Mouse (Mus musculus) CH12.LX (cell line): ENCODE measurements around the gene Maco1. TPM values are rescaled to one million over a fixed set of nuclear protein-coding genes. Genes with fewer than 3 reads are reported as not detected.

Experiments
- DNase-seq: peaks from one replicate; pipeline ENCODE4 v3.0.0-alpha.2; 2013; ENCODE audit errors: extremely low read depth
- H3K27ac ChIP-seq: 2 replicates; pipeline ENCODE4 v1.5.1; 2012; ENCODE audit warnings: low read depth, mild to moderate bottlenecking, control low read depth, moderate library complexity; ENCODE audit not compliant: insufficient read depth
- H3K27me3 ChIP-seq: replicated peaks from 2 replicates; pipeline ENCODE3; 2012; ENCODE audit warnings: inconsistent platforms
- H3K36me3 ChIP-seq, 2 experiments: replicated peaks in 1 of 2; 2 replicates each; pipeline versions ENCODE3 to v1.6.1; 2012; ENCODE audit warnings: inconsistent platforms in 1 of 2, low read length in 1 of 2, mild to moderate bottlenecking in 1 of 2, mixed read lengths in 1 of 2, moderate library complexity in 1 of 2; ENCODE audit not compliant: control insufficient read depth in 1 of 2, insufficient read depth in 1 of 2
- H3K4me1 ChIP-seq, 2 experiments: 2 replicates each; pipeline ENCODE4 v1.6.1; 2012; ENCODE audit warnings: inconsistent platforms in 1 of 2, moderate library complexity in 1 of 2; ENCODE audit not compliant: insufficient read depth in 2 of 2, control insufficient read depth in 1 of 2
- H3K4me2 ChIP-seq: 2 replicates; pipeline ENCODE4 v1.6.1; 2012; ENCODE audit warnings: low read depth, mild to moderate bottlenecking, control low read depth; ENCODE audit not compliant: poor library complexity, insufficient read depth, severe bottlenecking
- H3K4me3 ChIP-seq, 3 experiments: fragments of 150-350 bp in 1 of 3; sonication (generic) in 1 of 3; replicated peaks in 1 of 3; 2 replicates each; pipeline versions ENCODE3 to v1.5.1; 2011 to 2012; ENCODE audit warnings: low read depth in 2 of 3, low read length in 2 of 3, mild to moderate bottlenecking in 2 of 3, moderate library complexity in 2 of 3, control low read depth in 1 of 3, improper control_type of control experiment in 1 of 3, inconsistent platforms in 1 of 3, mixed read lengths in 1 of 3; ENCODE audit not compliant: poor library complexity in 1 of 3
- H3K79me2 ChIP-seq: replicated peaks from 2 replicates; pipeline ENCODE4 v1.6.1; 2012; ENCODE audit warnings: mild to moderate bottlenecking, moderate library complexity; ENCODE audit not compliant: control insufficient read depth, poor library complexity, insufficient read depth, severe bottlenecking; ENCODE audit errors: extremely low read depth
- H3K9ac ChIP-seq: 2 replicates; pipeline ENCODE4 v1.6.1; 2012; ENCODE audit warnings: low read depth, mild to moderate bottlenecking, control low read depth, moderate library complexity; ENCODE audit not compliant: insufficient read depth
- H3K9me3 ChIP-seq: replicated peaks from 2 replicates; pipeline ENCODE3; 2012; ENCODE audit warnings: low read length, inconsistent platforms, mixed read lengths
- BHLHE40 ChIP-seq: IDR thresholded peaks from 2 replicates; pipeline ENCODE4 v1.6.1; 2011; ENCODE audit warnings: mild to moderate bottlenecking, low read depth, low read length, improper control_type of control experiment
- CHD1 ChIP-seq: IDR thresholded peaks from 2 replicates; pipeline ENCODE4 v1.6.1; 2012; ENCODE audit warnings: low read depth, low read length, improper control_type of control experiment, inconsistent platforms
- E2F4 ChIP-seq: IDR thresholded peaks from 2 replicates; pipeline ENCODE4 v1.6.1; 2011; ENCODE audit warnings: low read depth, low read length, improper control_type of control experiment; ENCODE audit not compliant: insufficient replicate concordance
- ELF1 ChIP-seq: IDR thresholded peaks from 2 replicates; pipeline ENCODE4 v1.6.1; 2014; ENCODE audit warnings: low read depth, mild to moderate bottlenecking, inconsistent platforms, low read length, improper control_type of control experiment
- HCFC1 ChIP-seq: IDR thresholded peaks from 2 replicates; pipeline ENCODE4 v1.6.1; 2012; ENCODE audit warnings: low read depth, mild to moderate bottlenecking, inconsistent platforms, low read length, improper control_type of control experiment
- MAFK ChIP-seq: IDR thresholded peaks from 2 replicates; pipeline ENCODE4 v1.6.1; 2011; ENCODE audit warnings: low read length, improper control_type of control experiment; ENCODE audit not compliant: insufficient replicate concordance
- MAX ChIP-seq: IDR thresholded peaks from 2 replicates; pipeline ENCODE4 v1.6.1; 2011; ENCODE audit warnings: low read length, improper control_type of control experiment
- MAZ ChIP-seq: IDR thresholded peaks from 2 replicates; pipeline ENCODE4 v1.6.1; 2012; ENCODE audit warnings: low read depth, mild to moderate bottlenecking, inconsistent platforms, low read length, improper control_type of control experiment, moderate library complexity
- MXI1 ChIP-seq: IDR thresholded peaks from 2 replicates; pipeline ENCODE4 v1.6.1; 2011; ENCODE audit warnings: mild to moderate bottlenecking, low read depth, low read length, improper control_type of control experiment
- MYC ChIP-seq: IDR thresholded peaks from 2 replicates; pipeline ENCODE4 v1.6.1; 2011; ENCODE audit warnings: low read depth, mild to moderate bottlenecking, improper control_type of control experiment, low read length
- NELFE ChIP-seq: IDR thresholded peaks from 2 replicates; pipeline ENCODE4 v1.6.1; 2011; ENCODE audit warnings: low read depth, low read length, improper control_type of control experiment
- NRF1 ChIP-seq: IDR thresholded peaks from 2 replicates; pipeline ENCODE4 v1.6.1; 2014; ENCODE audit warnings: low read depth, mild to moderate bottlenecking, inconsistent platforms, low read length, improper control_type of control experiment, moderate library complexity
- POLR2A ChIP-seq: IDR thresholded peaks from 2 replicates; pipeline ENCODE4 v1.6.1; 2011; ENCODE audit warnings: low read depth, mild to moderate bottlenecking, improper control_type of control experiment, low read length
- POLR2AphosphoS2 ChIP-seq: IDR thresholded peaks from 2 replicates; pipeline ENCODE4 v1.6.1; 2011; ENCODE audit warnings: low read depth, low read length, improper control_type of control experiment
- RCOR1 ChIP-seq: conservative IDR thresholded peaks from 2 replicates; pipeline ENCODE4 v1.6.1; 2012; ENCODE audit warnings: low read depth, mild to moderate bottlenecking, inconsistent platforms, low read length, improper control_type of control experiment
- SIN3A ChIP-seq: IDR thresholded peaks from 2 replicates; pipeline ENCODE4 v1.6.1; 2012; ENCODE audit warnings: low read length, improper control_type of control experiment, inconsistent platforms
- TCF12 ChIP-seq: IDR thresholded peaks from 2 replicates; pipeline ENCODE4 v1.6.1; 2014; ENCODE audit warnings: low read depth, mild to moderate bottlenecking, inconsistent platforms, low read length, improper control_type of control experiment
- UBTF ChIP-seq: IDR thresholded peaks from 2 replicates; pipeline ENCODE4 v1.6.1; 2012; ENCODE audit warnings: low read depth, mild to moderate bottlenecking, inconsistent platforms, low read length, improper control_type of control experiment, moderate library complexity
- USF2 ChIP-seq: conservative IDR thresholded peaks from 2 replicates; pipeline ENCODE4 v1.6.1; 2011; ENCODE audit warnings: low read depth, low read length, improper control_type of control experiment
- ZC3H11A ChIP-seq: IDR thresholded peaks from 2 replicates; pipeline ENCODE4 v1.6.1; 2012; ENCODE audit warnings: low read depth, mild to moderate bottlenecking, inconsistent platforms, low read length, improper control_type of control experiment
- ZKSCAN1 ChIP-seq: IDR thresholded peaks from 2 replicates; pipeline ENCODE4 v1.6.1; 2012; ENCODE audit warnings: low read depth, inconsistent platforms, low read length, improper control_type of control experiment, borderline replicate concordance
- ZMIZ1 ChIP-seq: IDR thresholded peaks from 2 replicates; pipeline ENCODE4 v1.6.1; 2012; ENCODE audit warnings: low read depth, mild to moderate bottlenecking, inconsistent platforms, low read length, improper control_type of control experiment
- dilution Hi-C: fragments of 300-500 bp; cut with MboI; formaldehyde crosslinking; loops from 2 replicates; pipeline ENCODE4 v1.14.3; 2020; ENCODE audit warnings: low sequenced_read_pairs; ENCODE audit not compliant: extremely low pct_unique_long_range_greater_than_20kb, extremely low pct_ligation_motif_present
- in situ Hi-C: fragments of 300-500 bp; cut with MboI; formaldehyde crosslinking; loops from 3 replicates; pipeline ENCODE4 v1.14.3; 2019; ENCODE audit warnings: low sequenced_read_pairs, low pct_ligation_motif_present, low pct_unique_long_range_greater_than_20kb, mixed read lengths
- polyA plus RNA-seq: library from polyadenylated mRNA; unstranded; fragments of >175 nt; gene quantifications from 2 replicates; pipeline ENCODE4 v1.2.1, GENCODE M21; 2012; ENCODE audit warnings: low read depth; ENCODE audit not compliant: insufficient read length
- total RNA-seq, 2 experiments: library from RNA; depleted of rRNA; stranded (reverse); fragments of 300-350 nt in 1 of 2; fragments of >200 nt in 1 of 2; gene quantifications; 2 replicates each; pipeline ENCODE4 v1.2.3; 2012 to 2014

Gene Maco1
- total and polyA plus RNA-seq, 3 experiments: 15.8 to 19.8 (median 17.3) TPM

DNA sequence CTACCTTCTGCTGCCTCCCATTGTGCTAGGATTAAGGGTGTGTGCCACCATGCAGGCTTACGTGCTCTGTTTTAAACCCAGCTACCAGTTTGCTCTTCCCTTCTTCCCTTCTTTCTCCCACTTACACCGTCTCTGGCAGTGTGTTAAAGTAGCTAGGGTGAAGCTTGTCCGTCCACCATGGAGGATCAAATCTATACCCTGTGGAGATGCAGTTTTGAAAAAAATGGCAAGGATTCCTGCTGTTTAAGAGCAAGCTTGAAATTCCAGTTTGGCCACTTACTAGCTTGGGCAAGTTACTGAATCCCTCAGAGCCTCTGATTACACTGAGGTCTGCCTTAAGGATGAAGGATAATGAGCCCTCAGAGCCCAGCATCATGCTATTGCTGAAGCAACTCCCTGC, 2.2 kb upstream of the Maco1 start:
- no peak for DNase-seq
- in situ Hi-C loops (no loop called here), dilution Hi-C loops (no loop called here)
- no peak overlapping the region for H3K4me2 ChIP-seq
- no peak for TF ChIP-seq MAFK
- H3K79me2 ChIP-seq: no peaks in the 10 kb centered on the region; the same call in 1 of the 2 replicates
- no peaks in the 10 kb centered on the region for H3K36me3 ChIP-seq
- H3K27me3 ChIP-seq: peaks cover 22% of the 10 kb centered on the region
- H3K4me1 ChIP-seq: peaks cover 4 to 17% of the 10 kb centered on the region in 2 experiments; a peak in 2 of 4 replicates
- no peak overlapping the region for H3K4me3 ChIP-seq
- H3K9me3 ChIP-seq: no peaks in the 10 kb centered on the region
- no peak overlapping the region for H3K27ac ChIP-seq
- H3K9ac ChIP-seq: no peak overlapping the region

DNA sequence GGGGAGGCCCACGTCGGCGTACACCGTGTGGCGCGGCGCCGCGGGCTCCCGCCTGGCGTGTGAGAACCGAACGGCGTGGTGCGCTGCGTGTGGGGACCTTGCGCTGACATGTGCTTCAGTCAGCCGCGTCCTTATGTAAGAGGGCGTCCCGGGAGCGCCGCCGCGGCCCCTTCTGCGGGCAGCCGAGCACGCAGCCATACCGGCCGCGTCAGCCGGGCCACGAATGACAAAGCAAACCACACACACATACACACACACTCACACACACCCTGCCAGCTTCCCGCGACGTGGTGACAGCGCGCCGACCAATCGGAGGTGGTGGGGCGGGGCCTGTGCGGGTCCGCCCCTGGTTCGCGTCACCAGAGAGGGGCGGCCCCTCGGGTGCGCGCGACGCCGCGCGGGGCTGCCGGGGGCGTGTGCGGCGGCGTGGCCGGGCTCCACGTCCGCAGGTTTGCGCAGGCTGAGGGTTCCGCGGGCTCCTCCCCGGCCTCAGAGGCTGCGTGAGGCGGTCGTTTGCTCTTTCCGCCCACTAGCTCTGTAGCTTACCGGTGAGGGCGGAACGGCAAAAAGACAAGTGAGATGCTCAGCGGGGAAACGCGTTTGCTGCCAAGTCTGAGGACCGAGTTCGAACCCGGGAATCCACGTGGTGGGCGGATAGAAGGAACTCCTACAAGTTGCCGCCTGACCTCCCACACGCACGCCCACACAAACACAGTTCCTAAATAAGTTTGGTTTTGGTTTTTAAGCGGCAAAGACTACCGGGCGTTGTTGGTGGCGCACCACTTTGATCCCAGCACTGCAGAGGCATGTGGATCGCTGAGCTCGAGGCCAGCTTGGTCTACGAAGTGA, 716 bp upstream of the Maco1 start:
- peak overlapping the region; percentile 65 for H3K27ac ChIP-seq
- dilution Hi-C loops: no loop called here

More for the DNA sequence above, 716 bp upstream of the Maco1 start:
- in situ Hi-C loops: no loop called here
- Histone ChIP-seq H3K9me3 (no peaks in the 10 kb centered on the region), H3K27me3 (peaks cover 22% of the 10 kb centered on the region), H3K36me3 (no peaks in the 10 kb centered on the region), H3K79me2 (no peaks in the 10 kb centered on the region; the same call in 1 of the 2 replicates)
- TF ChIP-seq NELFE (peak; percentile 80), POLR2AphosphoS2 (0 out of 2 replicates have a peak, but pooled peaks have one; percentile 27), BHLHE40 (peak; percentile 8; the same call in 1 of the 2 replicates), ZC3H11A (no peak), ELF1 (peak; percentile 50), ZMIZ1 (peak; percentile 81), HCFC1 (peak; percentile 40), CHD1 (no peak), MAX (peak; percentile 86), NRF1 (peak; percentile 83), MAZ (peak; percentile 56; the same call in 1 of the 2 replicates), ZKSCAN1 (no peak), TCF12 (peak; percentile 53; the same call in 1 of the 2 replicates), RCOR1 (no peak), POLR2A (peak; percentile 77), SIN3A (peak; percentile 79), MAFK (peak; percentile 18; the same call in 1 of the 2 replicates), E2F4 (0 out of 2 replicates have a peak, but pooled peaks have one; percentile 48), UBTF (no peak), MYC (peak; percentile 55; the same call in 1 of the 2 replicates), USF2 (no peak), MXI1 (peak; percentile 97)
- TF ChIP-seq, all 38 proteins: peak for 16
- Histone ChIP-seq H3K4me3 (peak overlapping the region; percentile 75 to 91 (median 85)), H3K4me2 (peak overlapping the region; percentile 58), H3K9ac (peak overlapping the region; percentile 28), H3K4me1 (peaks cover 4 to 13% of the 10 kb centered on the region in 2 experiments; a peak in 2 of 4 replicates)
- peak; percentile 82 for DNase-seq
